Mouse (Mus musculus): ENCODE results near the gene Celsr1.

DNA sequence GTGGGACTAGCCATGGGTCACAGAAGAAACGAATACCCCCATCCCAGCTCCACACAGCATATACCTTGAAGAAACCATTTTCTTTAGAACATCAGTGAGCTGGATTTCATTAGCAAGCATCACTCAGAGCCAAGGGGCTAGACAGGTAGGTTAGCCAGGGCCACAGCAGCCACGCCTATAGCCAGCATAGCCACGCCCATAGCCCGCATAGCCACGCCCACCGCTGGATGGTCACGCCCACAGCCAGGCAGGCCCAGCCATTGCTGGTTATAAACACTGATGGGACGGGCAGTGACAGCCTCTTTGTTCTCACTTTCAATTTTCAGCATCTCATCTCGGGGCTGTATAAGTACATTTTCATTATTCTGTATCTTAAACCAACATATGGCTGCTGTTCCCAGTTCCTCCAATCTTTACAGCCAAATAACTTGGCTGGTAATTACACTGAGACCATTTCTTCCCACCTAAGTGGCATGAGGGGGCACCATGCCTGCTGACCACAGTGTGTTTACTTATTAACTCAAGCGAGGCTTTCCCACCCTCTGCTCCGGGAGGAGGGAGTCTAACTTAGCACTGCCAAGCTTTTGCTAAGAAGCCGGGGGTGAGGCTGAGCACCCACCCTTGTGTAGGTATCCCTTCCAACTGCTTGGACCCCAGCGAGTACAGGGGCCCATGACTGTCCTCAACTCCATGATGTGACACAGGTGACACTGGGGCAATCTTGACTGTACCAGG lies 37.4 kb downstream of the Celsr1 start:
- TF ChIP-seq CTCF (IDR thresholded peaks at IDR 0.05; ENCODE audit: borderline replicate concordance, insufficient read depth, low read depth, low read length) (no peak), POLR2A (IDR thresholded peaks at IDR 0.05; ENCODE audit: borderline replicate concordance, insufficient read depth, low read length) (no peak)
